Mouse (Mus musculus) embryo, embryonic 10.5 days (tissue): ENCODE data around the gene Olfr1305.

Source experiments
- DNase-seq: peaks from one replicate; pipeline ENCODE4 v3.0.0-alpha.2; 2015; ENCODE audit warnings: low spot score

Olfr1305 gene

DNA sequence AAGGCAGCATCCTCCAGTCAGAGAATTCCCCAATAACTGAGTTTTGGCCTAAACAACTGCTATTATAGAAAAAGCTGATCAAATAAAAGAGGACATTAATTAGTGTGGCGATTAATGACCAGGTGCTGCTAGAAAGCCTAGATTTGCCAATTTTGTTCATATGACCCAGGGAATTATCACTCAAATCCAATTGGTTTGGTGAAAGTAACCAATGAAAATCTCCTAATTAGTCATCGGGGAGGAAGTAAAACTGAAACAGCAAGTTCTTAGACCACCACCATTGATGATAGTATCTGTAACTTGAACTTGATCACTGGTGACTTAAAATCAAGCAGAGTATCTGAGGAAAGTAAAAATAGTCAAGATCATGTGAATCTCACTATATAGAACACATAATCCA is at the start of gene Olfr1305:
TSS of gene Olfr1305 (minus strand) at position 101 of the 400 bp plus-strand sequence.
- no peak for DNase-seq

DNA sequence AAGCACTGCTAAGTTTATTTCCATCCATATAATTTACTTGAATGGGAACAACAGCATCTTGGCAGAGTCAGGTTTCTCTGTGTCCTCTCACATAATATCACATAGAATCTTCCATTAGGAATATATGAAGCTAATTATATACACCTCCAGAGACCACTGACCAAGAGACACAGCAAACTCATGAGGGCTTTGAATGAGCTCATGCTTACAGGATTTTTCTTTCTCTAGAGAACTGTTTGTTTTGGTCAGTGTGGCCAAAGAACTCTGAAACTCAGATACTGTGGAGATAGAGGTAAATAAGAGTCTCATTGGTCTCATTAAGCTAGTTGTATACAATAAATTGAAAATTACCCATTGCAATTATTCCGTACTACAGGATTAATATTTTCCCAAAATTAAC is 39.2 kb upstream of the Olfr1305 start, which contains the start of gene Olfr1306:
TSS of gene Olfr1306 (minus strand) at position 101 of the 400 bp plus-strand sequence.
- no peak for DNase-seq

DNA sequence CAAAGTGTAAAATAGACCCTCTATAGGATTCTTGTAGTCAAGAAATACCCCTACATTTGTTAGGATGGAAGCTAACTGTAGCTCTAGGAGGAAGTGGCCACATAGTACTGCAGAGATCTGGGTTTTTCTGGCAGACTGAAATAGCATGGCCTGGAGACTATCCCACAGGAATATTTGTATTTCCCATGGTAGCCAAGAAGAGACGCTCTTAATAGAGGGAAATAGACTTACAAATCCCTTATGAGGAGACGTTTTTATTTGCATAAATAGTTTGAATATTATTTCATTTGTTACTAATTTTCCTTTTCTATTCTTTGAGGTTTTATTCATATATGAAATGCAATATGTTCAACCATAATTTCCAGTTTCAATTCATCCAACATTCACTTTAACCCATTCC is 56.7 kb downstream of the Olfr1305 start, which contains the start of gene Olfr1303:
TSS of gene Olfr1303 (minus strand) at position 101 of the 400 bp plus-strand sequence.
- DNase-seq = no peak
